Mouse (Mus musculus): ENCODE data around the gene Klk10.

Klk10 gene

DNA sequence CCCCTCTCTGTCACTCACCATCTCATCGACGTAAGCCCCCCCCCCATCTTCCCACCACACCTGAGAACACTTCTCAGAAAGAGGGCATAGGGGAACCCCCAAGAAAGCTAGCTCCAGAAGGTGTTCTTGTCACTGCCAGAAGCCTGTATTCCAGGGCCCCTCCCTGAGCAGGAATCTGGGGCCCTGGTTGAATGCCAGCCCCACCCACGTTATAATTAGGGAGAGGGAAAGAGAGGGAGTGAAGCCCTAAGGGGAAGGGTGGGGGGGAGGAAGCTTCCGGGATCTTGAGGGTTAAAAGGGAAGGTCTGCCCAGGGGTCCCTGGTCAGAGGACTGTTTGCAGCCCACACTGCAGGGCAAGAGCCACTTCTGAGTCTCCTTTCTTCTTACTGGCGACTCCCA is at the start of gene Klk10:
TSS of gene Klk10 (plus strand) at position 290 of the 400 bp plus-strand sequence.
- no peak for TF ChIP-seq GATA4 (IDR thresholded peaks at IDR 0.05; ENCODE audit: insufficient replicate concordance, low read length)

GRCm38 (mm10) chr7:43747788-43748187 is 33.0 kb upstream of the Klk10 start:
- TF ChIP-seq GATA4 (IDR thresholded peaks at IDR 0.05; ENCODE audit: insufficient replicate concordance, low read length), result no peak

GRCm38 (mm10) chr7:43752806-43753205 is 28.0 kb upstream of the Klk10 start:
- no peak for TF ChIP-seq GATA4 (IDR thresholded peaks at IDR 0.05; ENCODE audit: insufficient replicate concordance, low read length)

DNA sequence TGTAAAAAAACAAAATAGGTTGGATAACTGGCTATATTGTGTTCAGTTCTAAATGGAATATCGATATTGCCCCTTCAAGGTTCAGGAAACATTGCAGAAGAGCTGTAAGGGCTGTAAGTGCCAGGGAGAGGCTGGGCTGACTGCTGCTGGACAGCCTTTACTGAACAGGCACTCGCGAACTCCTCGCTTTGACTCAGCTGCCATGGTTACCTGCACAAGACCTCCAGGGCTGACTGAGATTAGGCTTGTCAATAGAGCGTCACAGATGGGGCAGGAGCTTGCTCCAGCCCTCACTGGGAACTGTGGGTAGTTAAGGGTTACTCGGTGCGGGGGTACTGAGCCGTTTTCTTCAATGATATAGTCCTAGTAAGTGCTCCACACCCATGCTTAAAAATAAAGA is 14.4 kb upstream of the Klk10 start:
- no peak for TF ChIP-seq GATA4 (IDR thresholded peaks at IDR 0.05; ENCODE audit: insufficient replicate concordance, low read length)

- no peak for TF ChIP-seq GATA4 (IDR thresholded peaks at IDR 0.05; ENCODE audit: insufficient replicate concordance, low read length)
Measured at GRCm38 (mm10) chr7:43768597-43768996, 12.2 kb upstream of the Klk10 start, which contains the start of gene Klk12. Klk12 (plus strand) TSS chr7:43768897.

- no peak for TF ChIP-seq GATA4 (IDR thresholded peaks at IDR 0.05; ENCODE audit: insufficient replicate concordance, low read length)
Measured at GRCm38 (mm10) chr7:43769636-43770035, 11.2 kb upstream of the Klk10 start.

DNA sequence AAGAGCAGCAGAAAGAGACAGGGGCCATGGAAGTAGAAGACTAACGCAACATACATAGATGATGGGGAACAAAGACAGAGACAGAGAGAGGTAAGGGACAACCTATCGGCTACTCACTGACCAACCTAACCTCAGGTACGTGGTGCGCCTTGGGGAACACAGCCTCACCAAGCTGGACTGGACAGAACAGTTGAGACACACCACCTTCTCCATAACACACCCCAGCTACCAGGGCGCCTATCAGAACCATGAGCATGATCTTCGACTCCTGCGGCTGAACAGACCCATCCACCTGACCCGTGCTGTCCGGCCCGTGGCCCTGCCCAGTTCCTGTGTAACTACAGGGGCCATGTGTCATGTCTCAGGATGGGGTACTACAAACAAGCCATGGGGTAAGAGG is 10.1 kb upstream of the Klk10 start:
- TF ChIP-seq GATA4 (IDR thresholded peaks at IDR 0.05; ENCODE audit: insufficient replicate concordance, low read length), result no peak

- TF ChIP-seq GATA4 (IDR thresholded peaks at IDR 0.05; ENCODE audit: insufficient replicate concordance, low read length), result no peak
Measured at GRCm38 (mm10) chr7:43771916-43772315, 8.9 kb upstream of the Klk10 start.

GRCm38 (mm10) chr7:43772901-43773300 is 7.9 kb upstream of the Klk10 start:
- no peak for TF ChIP-seq GATA4 (IDR thresholded peaks at IDR 0.05; ENCODE audit: insufficient replicate concordance, low read length)

- TF ChIP-seq GATA4 (IDR thresholded peaks at IDR 0.05; ENCODE audit: insufficient replicate concordance, low read length), result no peak
Measured at GRCm38 (mm10) chr7:43774364-43774763, 6.5 kb upstream of the Klk10 start, which contains the start of gene Klk11. Klk11 (plus strand) TSS chr7:43774604.

DNA sequence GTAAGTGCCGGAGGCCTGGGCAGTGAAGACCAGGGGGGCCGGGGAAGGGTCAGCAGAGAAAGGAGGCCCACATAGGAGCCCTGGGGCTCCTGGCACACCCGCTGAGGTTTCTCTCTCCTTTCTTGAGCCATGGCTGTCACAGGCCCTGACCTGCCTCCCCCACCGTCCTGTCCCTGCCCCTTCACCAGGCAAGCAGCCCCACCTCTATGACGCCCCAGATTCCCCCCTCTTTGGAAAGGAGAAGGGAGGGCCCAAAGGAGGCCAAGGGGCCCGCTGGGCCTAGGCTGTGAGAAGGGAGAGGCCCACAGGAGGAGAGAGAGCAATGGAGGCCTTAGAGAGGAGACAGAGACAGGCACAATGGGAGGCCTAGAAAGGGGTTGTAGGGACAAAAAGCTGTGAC is 6.0 kb upstream of the Klk10 start:
- no peak for TF ChIP-seq GATA4 (IDR thresholded peaks at IDR 0.05; ENCODE audit: insufficient replicate concordance, low read length)

GRCm38 (mm10) chr7:43775311-43776057 is 5.4 kb upstream of the Klk10 start:
- TF ChIP-seq GATA4 (IDR thresholded peaks at IDR 0.05; ENCODE audit: insufficient replicate concordance, low read length), result no peak

- no peak for TF ChIP-seq GATA4 (IDR thresholded peaks at IDR 0.05; ENCODE audit: insufficient replicate concordance, low read length)
Measured at GRCm38 (mm10) chr7:43776506-43776905, 4.3 kb upstream of the Klk10 start.

- no peak for TF ChIP-seq GATA4 (IDR thresholded peaks at IDR 0.05; ENCODE audit: insufficient replicate concordance, low read length)
Measured at GRCm38 (mm10) chr7:43777423-43777822, 3.4 kb upstream of the Klk10 start.

- TF ChIP-seq GATA4 (IDR thresholded peaks at IDR 0.05; ENCODE audit: insufficient replicate concordance, low read length), result no peak
Measured at GRCm38 (mm10) chr7:43778176-43778970, 2.5 kb upstream of the Klk10 start.

DNA sequence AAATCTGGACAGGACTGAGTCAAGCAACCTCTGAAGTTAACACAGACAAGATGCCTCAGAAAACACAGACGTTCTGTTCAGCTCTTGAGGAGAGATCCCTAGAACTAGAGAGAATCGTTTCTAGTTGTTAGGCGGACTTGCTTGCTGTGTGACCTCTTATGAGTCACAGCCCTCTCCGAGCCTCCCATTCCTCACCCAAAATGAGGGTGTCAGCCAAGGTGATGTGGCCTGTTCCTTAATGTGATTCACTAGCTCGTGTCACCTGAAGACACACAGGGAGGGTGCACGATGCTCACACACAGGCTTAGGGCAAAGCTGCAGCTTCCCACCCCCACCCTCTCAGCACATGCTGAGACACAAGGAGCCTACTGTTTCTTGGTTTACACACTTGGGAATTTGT is 594 bp upstream of the Klk10 start:
- TF ChIP-seq GATA4 (IDR thresholded peaks at IDR 0.05; ENCODE audit: insufficient replicate concordance, low read length), result no peak

Data from liver, adult (tissue).